Mouse (Mus musculus) C2C12 (cell line): ENCODE data around the gene Tmem45b.

Experiments used
- CEBPB ChIP-seq: IDR thresholded peaks from one replicate; pipeline ENCODE4 v1.6.1; 2011; ENCODE audit warnings: low read depth, mild to moderate bottlenecking, control low read depth, moderate library complexity
- CTCF ChIP-seq: IDR thresholded peaks from one replicate; pipeline ENCODE4 v1.5.1; 2011; ENCODE audit not compliant: control insufficient read depth, insufficient read depth, insufficient read length
- MAX ChIP-seq: IDR thresholded peaks from one replicate; pipeline ENCODE4 v1.6.1; 2011; ENCODE audit warnings: mild to moderate bottlenecking, control low read depth
- MYOD1 ChIP-seq: IDR thresholded peaks from one replicate; pipeline ENCODE4 v1.6.1; 2011; ENCODE audit warnings: low read depth; ENCODE audit not compliant: control insufficient read depth, insufficient read length
- MYOG ChIP-seq: IDR thresholded peaks from one replicate; pipeline ENCODE4 v1.6.1; 2011; ENCODE audit not compliant: control insufficient read depth, insufficient read length; ENCODE audit errors: extremely low read depth
- USF1 ChIP-seq: IDR thresholded peaks from one replicate; pipeline ENCODE4 v1.6.1; 2011; ENCODE audit warnings: low read depth, mild to moderate bottlenecking, control low read depth, moderate library complexity

DNA sequence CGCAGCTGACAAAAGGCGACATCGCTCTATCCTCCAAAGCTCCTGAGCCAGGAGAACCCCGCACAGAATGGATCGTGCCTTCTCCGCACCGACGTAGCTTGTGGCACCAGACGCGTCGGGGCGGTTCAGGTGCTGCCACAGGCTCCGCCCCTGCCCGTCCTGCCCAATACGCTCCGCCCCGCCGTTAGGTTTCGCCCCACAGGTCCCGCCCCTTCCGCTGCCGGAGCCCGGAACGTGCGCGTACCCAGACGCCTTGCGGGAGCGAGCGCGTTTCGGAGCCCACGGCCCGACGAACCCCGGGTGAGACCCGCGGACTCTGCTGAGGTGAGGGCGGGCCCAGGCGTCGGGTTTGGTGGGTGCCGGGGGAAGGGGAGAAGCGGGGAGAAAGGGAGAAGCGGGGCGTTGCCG, 78.3 kb downstream of the Tmem45b start, which contains the start of gene Nfrkb:
- TF ChIP-seq CTCF (no peak), USF1 (no peak), CEBPB (no peak), MAX (no peak), MYOG (no peak), MYOD1 (no peak)
